Mouse (Mus musculus): Measurements from ENCODE around the gene Krtap13-1. TPM values are rescaled to one million over a fixed set of nuclear protein-coding genes. Genes with fewer than 3 reads are reported as not detected.

Gene Krtap13-1
- polyA plus RNA-seq, 1 experiment: not detected

DNA sequence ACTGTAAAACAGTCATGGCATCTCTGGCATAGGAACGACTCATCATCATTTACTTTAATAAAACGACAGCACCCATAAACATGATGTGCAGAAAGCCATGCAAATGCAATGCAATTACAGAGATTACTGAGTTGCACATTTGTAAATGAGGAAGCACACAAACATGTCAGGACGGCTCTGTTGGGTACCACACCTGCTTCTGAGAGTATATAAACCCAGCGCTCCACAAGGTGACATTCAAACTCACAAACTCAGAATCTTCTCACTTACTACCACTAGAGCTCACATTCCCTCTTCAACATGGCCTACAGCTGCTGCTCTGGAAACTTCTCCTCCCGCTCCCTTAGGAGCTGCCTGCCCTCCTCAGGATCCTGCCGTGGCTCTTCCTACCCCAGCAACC, 48.9 kb downstream of the Krtap13-1 start, which contains the start of gene Gm5965:
Gene Gm5965, plus strand, starts transcription at position 301 of the 400 bp plus-strand sequence.
- TF ChIP-seq USF1 (IDR thresholded peaks at IDR 0.05; ENCODE audit: low read depth): no peak
- no peak for TF ChIP-seq POLR2AphosphoS2 (IDR thresholded peaks at IDR 0.05; ENCODE audit: insufficient read length, low read depth)
- Histone ChIP-seq H3K27me3 (ENCODE audit: control insufficient read depth, insufficient read depth, insufficient read length) (no peaks in the 10 kb centered on the region), H3ac (ENCODE audit: control insufficient read depth, insufficient read length) (no peak within 1 kb of the TSS), H3K79me2 (ENCODE audit: control insufficient read depth, insufficient read depth) (no peaks in the 10 kb centered on the region), H3K4me3 (no peak within 1 kb of the TSS), H3K36me3 (ENCODE audit: control insufficient read depth, insufficient read depth) (no peaks in the 10 kb centered on the region), H3K4me2 (ENCODE audit: low read depth) (no peak within 1 kb of the TSS)

Other genes starting within 250 kb of the Krtap13-1 start
- not detected for gene Cldn17, start 221.9 kb upstream of the Krtap13-1 start, polyA plus RNA-seq (2012; fragmentation: generic; extraction: Trizol)
- not detected for gene Cldn8, start 165.7 kb upstream of the Krtap13-1 start, polyA plus RNA-seq (2012; fragmentation: generic; extraction: Trizol)
- not detected for gene Krtap24-1, start 116.6 kb upstream of the Krtap13-1 start, polyA plus RNA-seq (2012; fragmentation: generic; extraction: Trizol)
- gene 2310079G19Rik, start 101.2 kb upstream of the Krtap13-1 start, polyA plus RNA-seq (2012; fragmentation: generic; extraction: Trizol): not detected
- gene Krtap26-1, start 81.1 kb upstream of the Krtap13-1 start, polyA plus RNA-seq (2012; fragmentation: generic; extraction: Trizol): not detected
- gene Krtap27-1, start 57.2 kb upstream of the Krtap13-1 start, polyA plus RNA-seq (2012; fragmentation: generic; extraction: Trizol): not detected
- not detected for gene 2310061N02Rik, start 20.9 kb upstream of the Krtap13-1 start, polyA plus RNA-seq (2012; fragmentation: generic; extraction: Trizol)
- gene Krtap13, start 22.8 kb downstream of the Krtap13-1 start, polyA plus RNA-seq (2012; fragmentation: generic; extraction: Trizol): not detected
- gene 2310034C09Rik, start 30.0 kb downstream of the Krtap13-1 start, polyA plus RNA-seq (2012; fragmentation: generic; extraction: Trizol): not detected
- gene 2310057N15Rik, start 45.3 kb downstream of the Krtap13-1 start, polyA plus RNA-seq (2012; fragmentation: generic; extraction: Trizol): not detected
- gene Gm5965, start 49.0 kb downstream of the Krtap13-1 start, polyA plus RNA-seq (2012; fragmentation: generic; extraction: Trizol): not detected
- gene Gm20741, start 83.4 kb downstream of the Krtap13-1 start, polyA plus RNA-seq (2012; fragmentation: generic; extraction: Trizol): not detected
- not detected for gene Krtap15, start 91.4 kb downstream of the Krtap13-1 start, polyA plus RNA-seq (2012; fragmentation: generic; extraction: Trizol)
- not detected for gene Krtap14, start 97.3 kb downstream of the Krtap13-1 start, polyA plus RNA-seq (2012; fragmentation: generic; extraction: Trizol)
- gene Krtap19-1, start 140.5 kb downstream of the Krtap13-1 start, polyA plus RNA-seq (2012; fragmentation: generic; extraction: Trizol): not detected
- gene Krtap19-2, start 145.4 kb downstream of the Krtap13-1 start, polyA plus RNA-seq (2012; fragmentation: generic; extraction: Trizol): not detected
- gene Krtap19-3, start 149.2 kb downstream of the Krtap13-1 start, polyA plus RNA-seq (2012; fragmentation: generic; extraction: Trizol): not detected
- not detected for gene Krtap19-4, start 156.2 kb downstream of the Krtap13-1 start, polyA plus RNA-seq (2012; fragmentation: generic; extraction: Trizol)
- gene Krtap19-5, start 167.6 kb downstream of the Krtap13-1 start, polyA plus RNA-seq (2012; fragmentation: generic; extraction: Trizol): not detected
- gene Krtap19-9b, start 203.4 kb downstream of the Krtap13-1 start, polyA plus RNA-seq (2012; fragmentation: generic; extraction: Trizol): not detected
- not detected for gene Krtap16-3, start 234.0 kb downstream of the Krtap13-1 start, polyA plus RNA-seq (2012; fragmentation: generic; extraction: Trizol)

All from myocyte (in vitro differentiated cells).